Mouse (Mus musculus): ENCODE measurements around the gene Esp31. TPM values are rescaled to one million over a fixed set of nuclear protein-coding genes. Genes with fewer than 3 reads are reported as not detected.

Gene Esp31
- polyA plus RNA-seq (2014; fragmentation: Illumina TruSeq; extraction: RNeasy Lipid Tissue Mini Kit (QIAGEN cat#74804); ENCODE audit: low read depth, low replicate concordance): not detected

GRCm38 (mm10) chr17:38639147-38639546 is at the start of gene Esp31:
Esp31 (plus strand) TSS chr17:38639447.

Other genes with a start within 250 kb of the Esp31 start
- not detected for gene Esp36, start 219.3 kb upstream of the Esp31 start, polyA plus RNA-seq (2014; fragmentation: Illumina TruSeq; extraction: RNeasy Lipid Tissue Mini Kit (QIAGEN cat#74804); ENCODE audit: low read depth, low replicate concordance)
- gene Esp34, start 85.3 kb upstream of the Esp31 start, polyA plus RNA-seq (2014; fragmentation: Illumina TruSeq; extraction: RNeasy Lipid Tissue Mini Kit (QIAGEN cat#74804); ENCODE audit: low read depth, low replicate concordance): not detected